Comparison of ENCODE assay signal across 8 mouse cellular contexts in genomic region chr12:111425258-111425657, GRCm38 (mm10). TPM values are rescaled to one million over a fixed set of nuclear protein-coding genes. Genes with fewer than 3 reads are reported as not detected.
DNase-seq lines count a peak whose midpoint lies in the region; TF ChIP-seq lines count a peak whose summit lies in the region.

No protein-coding gene starts in this region.

- 2% methylated on average over 15 of the region's 15 CpGs for WGBS in bone marrow, adult 2 months
- WGBS in lung, adult 2 months = 4% methylated on average over 15 of the region's 15 CpGs
- WGBS in olfactory bulb, adult 2 months = 3% methylated on average over 15 of the region's 15 CpGs

- no peak for TF ChIP-seq POLR2A in bone marrow, adult 2 months (IDR thresholded peaks at IDR 0.05; ENCODE audit: borderline replicate concordance, control insufficient read depth, low read depth, low read length)
- no peak for TF ChIP-seq POLR2A in embryonic fibroblast, embryonic 13.5 days (IDR thresholded peaks at IDR 0.05; ENCODE audit: low read depth, low read length)
- TF ChIP-seq POLR2A in lung, adult 2 months (IDR thresholded peaks at IDR 0.05; ENCODE audit: borderline replicate concordance, extremely low read depth, low read depth, low read length) = no peak
- no peak for TF ChIP-seq POLR2A in olfactory bulb, adult 2 months (IDR thresholded peaks at IDR 0.05; ENCODE audit: insufficient read depth, low read depth, low read length)

- no peak overlapping the region for H3K4me3 ChIP-seq in bone marrow, adult 2 months (replicated peaks; ENCODE audit: control insufficient read depth, low read depth, low read length)
- H3K4me3 ChIP-seq in embryonic fibroblast, embryonic 13.5 days (ENCODE audit: insufficient read depth, low read length) = no peak overlapping the region
- H3K4me3 ChIP-seq in lung, adult 2 months (replicated peaks; ENCODE audit: extremely low read depth, low read depth, low read length) = no peak overlapping the region
- no peak overlapping the region for H3K4me3 ChIP-seq in olfactory bulb, adult 2 months (ENCODE audit: insufficient read depth, low read depth, low read length)

- intact Hi-C loops in heart, postnatal 14 days (cut with DNase I) = loop anchor here (1.0 to 5.0 kb wide), 2 partner anchors 80 to 222 kb away; no protein-coding TSS in a partner anchor

- peaks cover 3% of the 10 kb centered on the region; the same call in 1 of the 2 replicates for H3K4me1 ChIP-seq in bone marrow, adult 2 months (ENCODE audit: control insufficient read depth, insufficient read depth, low read length)
- peaks cover 3% of the 10 kb centered on the region for H3K4me1 ChIP-seq in embryonic fibroblast, embryonic 13.5 days (ENCODE audit: control insufficient read depth, insufficient read depth, low read length)
- peaks cover 6% of the 10 kb centered on the region for H3K4me1 ChIP-seq in lung, adult 2 months (ENCODE audit: control insufficient read depth, insufficient read depth, low read length)
- H3K4me1 ChIP-seq in olfactory bulb, adult 2 months (ENCODE audit: control insufficient read depth, insufficient read depth, low read length) = peaks cover 33% of the 10 kb centered on the region

- peak; percentile 84 for TF ChIP-seq CTCF in bone marrow, adult 2 months (IDR thresholded peaks at IDR 0.05; ENCODE audit: control insufficient read depth, insufficient read depth, low read length)
- peak; percentile 84 for TF ChIP-seq CTCF in embryonic fibroblast, embryonic 13.5 days (IDR thresholded peaks at IDR 0.05; ENCODE audit: borderline replicate concordance, insufficient read depth, low read length)
- peak; percentile 80 for TF ChIP-seq CTCF in lung, adult 2 months (IDR thresholded peaks at IDR 0.05; ENCODE audit: insufficient read depth, low read length)
- TF ChIP-seq CTCF in olfactory bulb, adult 2 months (IDR thresholded peaks at IDR 0.05; ENCODE audit: insufficient read depth, low read depth, low read length) = peak; percentile 63; the same call in 1 of the 2 replicates

- no peak overlapping the region for H3K27ac ChIP-seq in bone marrow, adult 2 months (ENCODE audit: control insufficient read depth, insufficient read depth, low read depth, low read length, poor library complexity)
- no peak overlapping the region for H3K27ac ChIP-seq in embryonic fibroblast, embryonic 13.5 days (ENCODE audit: insufficient read depth, low read length)
- no peak overlapping the region for H3K27ac ChIP-seq in olfactory bulb, adult 2 months (ENCODE audit: insufficient read depth, low read depth, low read length)

- peak; percentile 69 for DNase-seq in A20 (ENCODE audit: low read depth, low spot score)
- peak; percentile 90 to 93 for DNase-seq in heart, postnatal 14 days
- DNase-seq in kidney, postnatal 36 days = peak; percentile 93 to 97
- DNase-seq in lung, adult 2 months = peak; percentile 86
- DNase-seq in thymus, postnatal 10 days (ENCODE audit: low spot score in 2 of 2) = peak; percentile 24 to 67

RNA-seq across cellular contexts. Expression of gene Exoc3l4, which starts 8.4 kb away (rescaled TPM):
- polyA plus RNA-seq in bone marrow, adult 2 months (2011; ENCODE audit: insufficient read depth, insufficient read length, low replicate concordance, missing spikeins) = 7.3 and 18.4 TPM in 2 replicates
- polyA plus RNA-seq in embryonic fibroblast, embryonic 13.5 days (2011; ENCODE audit: insufficient read length, low read depth, missing spikeins) = 6.2 and 6.4 TPM in 2 replicates
- total RNA-seq in heart, postnatal 14 days (2021) = 1 to 10 TPM; 4.1 to 5.5 TPM
- polyA plus RNA-seq in lung, adult 2 months (2012; rRNA removed) = 34.9 and 46.7 TPM in 2 replicates
- not detected in 2 replicates for polyA plus RNA-seq in olfactory bulb, adult 2 months (2012; ENCODE audit: insufficient read depth, insufficient read length, low replicate concordance, missing spikeins)

RNA-seq across cellular contexts. Expression of gene Tnfaip2, which starts 17.0 kb away (rescaled TPM):
- 91.4 and 149 TPM in 2 replicates for polyA plus RNA-seq in bone marrow, adult 2 months (2011; ENCODE audit: insufficient read depth, insufficient read length, low replicate concordance, missing spikeins)
- polyA plus RNA-seq in embryonic fibroblast, embryonic 13.5 days (2011; ENCODE audit: insufficient read length, low read depth, missing spikeins) = 46.5 and 58.6 TPM in 2 replicates
- 10 to 100 TPM; 38.0 to 40.4 TPM for total RNA-seq in heart, postnatal 14 days (2021)
- 31.7 and 43.6 TPM in 2 replicates for polyA plus RNA-seq in lung, adult 2 months (2012; rRNA removed)
- polyA plus RNA-seq in olfactory bulb, adult 2 months (2012; ENCODE audit: insufficient read depth, insufficient read length, low replicate concordance, missing spikeins) = not detected in 2 replicates

RNA-seq across cellular contexts. Expression of gene Lbhd2, which starts 18.6 kb away (rescaled TPM):
- polyA plus RNA-seq in bone marrow, adult 2 months (2011; ENCODE audit: insufficient read depth, insufficient read length, low replicate concordance, missing spikeins) = not detected in 2 replicates
- polyA plus RNA-seq in embryonic fibroblast, embryonic 13.5 days (2011; ENCODE audit: insufficient read length, low read depth, missing spikeins) = not detected in 2 replicates
- not detected for total RNA-seq in heart, postnatal 14 days (2021)
- not detected in 2 replicates for polyA plus RNA-seq in lung, adult 2 months (2012; rRNA removed)
- polyA plus RNA-seq in olfactory bulb, adult 2 months (2012; ENCODE audit: insufficient read depth, insufficient read length, low replicate concordance, missing spikeins) = not detected in 2 replicates

RNA-seq across cellular contexts. Expression of gene Cdc42bpb, which starts 47.7 kb away (rescaled TPM):
- polyA plus RNA-seq in bone marrow, adult 2 months (2011; ENCODE audit: insufficient read depth, insufficient read length, low replicate concordance, missing spikeins) = 5.7 and 20.1 TPM in 2 replicates
- polyA plus RNA-seq in embryonic fibroblast, embryonic 13.5 days (2011; ENCODE audit: insufficient read length, low read depth, missing spikeins) = 60.0 and 71.1 TPM in 2 replicates
- 10 to 100 TPM; 73.0 to 82.1 TPM for total RNA-seq in heart, postnatal 14 days (2021)
- 305 and 359 TPM in 2 replicates for polyA plus RNA-seq in lung, adult 2 months (2012; rRNA removed)
- not detected in 2 replicates for polyA plus RNA-seq in olfactory bulb, adult 2 months (2012; ENCODE audit: insufficient read depth, insufficient read length, low replicate concordance, missing spikeins)

Comparison
In these comparisons a context has a peak if more than half of its experiments do, and no peak if none do; other contexts are left out.
1. RNA of gene Tnfaip2, which starts 17.0 kb away (polyA plus RNA-seq): 91.4 to 149 TPM in bone marrow, adult 2 months, 46.5 to 58.6 TPM in embryonic fibroblast, embryonic 13.5 days and 31.7 to 43.6 TPM in lung, adult 2 months; not detected in olfactory bulb, adult 2 months; every median in the first group is over 10 times any median in the second.
2. Peak in every context shown above with its lines, with median percentiles within 50 percentile points of each other: DNase-seq and CTCF ChIP-seq.